In genomic region chr13:40843418-40844067, GRCm38 (mm10) we compare ENCODE assay signal across 8 mouse cellular contexts. TPM values are rescaled to one million over a fixed set of nuclear protein-coding genes. Genes with fewer than 3 reads are reported as not detected.
A peak's percentile ranks its signal among the peaks of the same experiment; 100 is the strongest.
DNase-seq lines count a peak whose midpoint lies in the region; ATAC-seq and TF ChIP-seq lines count a peak whose summit lies in the region.

No protein-coding gene starts in this region.

- no peak overlapping the region for H3K27ac ChIP-seq in liver, embryonic 12.5 days
- H3K27ac ChIP-seq in midbrain, postnatal 0 days (ENCODE audit: low read depth, low read length): no peak overlapping the region

- no peaks in the 10 kb centered on the region for H3K4me1 ChIP-seq in liver, embryonic 12.5 days
- H3K4me1 ChIP-seq in midbrain, postnatal 0 days (ENCODE audit: insufficient read depth, low read length): no peaks in the 10 kb centered on the region

- peak; percentile 96 for TF ChIP-seq CTCF in midbrain, postnatal 0 days (IDR thresholded peaks at IDR 0.05)

- DNase-seq in liver: peak; percentile 72
- peak; percentile 21 to 49 for DNase-seq in gastrocnemius, adult 8-10 months (ENCODE audit: low spot score in 2 of 2)
- DNase-seq in kidney, adult 11 months: peak; percentile 63
- DNase-seq in left cerebral cortex, postnatal 4 days: peak; percentile 71
- DNase-seq in midbrain, postnatal 0 days (ENCODE audit: low spot score): peak; percentile 87
- DNase-seq in splenic B cell, adult 2 months (ENCODE audit: low read depth, low spot score): peak; percentile 62

- H3K4me3 ChIP-seq in liver, embryonic 12.5 days: no peak overlapping the region
- H3K4me3 ChIP-seq in midbrain, postnatal 0 days (ENCODE audit: low read depth, low read length): no peak overlapping the region

- H3K4me2 ChIP-seq in liver, embryonic 12.5 days: no peak overlapping the region
- H3K4me2 ChIP-seq in midbrain, postnatal 0 days (ENCODE audit: low read depth, low read length, poor library complexity, severe bottlenecking): peak overlapping the region; percentile 24; the same call in 1 of the 2 replicates

- no peaks in the 10 kb centered on the region for H3K27me3 ChIP-seq in liver, embryonic 12.5 days (replicated peaks)
- no peaks in the 10 kb centered on the region for H3K27me3 ChIP-seq in midbrain, postnatal 0 days (ENCODE audit: insufficient read depth, low read length)
- H3K27me3 ChIP-seq in splenic B cell, adult 2 months (ENCODE audit: control insufficient read depth, insufficient read depth, low read length, poor library complexity, severe bottlenecking): no peaks in the 10 kb centered on the region

- intact Hi-C loops in left cerebral cortex, postnatal 4 days (cut with DNase I): loop anchor here (5.0 to 10.0 kb wide), 2 partner anchors 159 to 391 kb away; partner anchors contain the start of gene Pak1ip1

- no peak overlapping the region for H3K9ac ChIP-seq in liver, embryonic 12.5 days
- no peak overlapping the region for H3K9ac ChIP-seq in midbrain, postnatal 0 days (replicated peaks; ENCODE audit: low read length, poor library complexity, severe bottlenecking)

- H3K9me3 ChIP-seq in liver, embryonic 12.5 days (replicated peaks): no peaks in the 10 kb centered on the region
- H3K9me3 ChIP-seq in midbrain, postnatal 0 days (ENCODE audit: low read length): no peaks in the 10 kb centered on the region

- ATAC-seq in liver, embryonic 12.5 days: no peak
- ATAC-seq in common myeloid progenitor, adult 5-6 weeks (replicated peaks; ENCODE audit: low read depth, poor library complexity, severe bottlenecking): peak; percentile 60
- peak; percentile 82 for ATAC-seq in midbrain, postnatal 0 days (ENCODE audit: low FRiP score)

- H3K36me3 ChIP-seq in liver, embryonic 12.5 days: no peaks in the 10 kb centered on the region
- no peaks in the 10 kb centered on the region for H3K36me3 ChIP-seq in midbrain, postnatal 0 days (ENCODE audit: insufficient read depth, low read length)
- H3K36me3 ChIP-seq in splenic B cell, adult 2 months (ENCODE audit: control insufficient read depth, insufficient read depth, low read length, poor library complexity, severe bottlenecking): no peaks in the 10 kb centered on the region

- 25% methylated on average over 5 of the region's 5 CpGs for WGBS in liver, embryonic 12.5 days (ENCODE audit: insufficient replicate concordance)
- WGBS in midbrain, postnatal 0 days: 24% methylated on average over 5 of the region's 5 CpGs

RNA-seq across cellular contexts. Expression of gene Gcnt2, which starts 16.0 kb away (rescaled TPM):
- 1.5 TPM in 2 replicates for polyA plus RNA-seq in liver, embryonic 12.5 days (2016; fragmentation: Nextera tagmentation; extraction: Ambion mirVana)
- 42.3 and 55.9 TPM in 2 replicates for total RNA-seq in common myeloid progenitor, adult 5-6 weeks (2017)
- total RNA-seq in gastrocnemius, adult 8-10 months (2022): 10 to 100 TPM in 2 of 4 experiments, 1 to 10 TPM in 2; 7.2 to 13.5 (median 10.7) TPM
- total RNA-seq in left cerebral cortex, postnatal 4 days (2021): 10 to 100 TPM; 10.7 to 11.7 TPM
- 6.4 and 10.2 TPM in 2 replicates for total RNA-seq in midbrain, postnatal 0 days (2014; rRNA removed)
- polyA plus RNA-seq in midbrain, postnatal 0 days (2015; fragmentation: Nextera tagmentation; extraction: Ambion mirVana): 2.4 and 2.9 TPM in 2 replicates

Comparison
In these comparisons a context has a peak if more than half of its experiments do, and no peak if none do; other contexts are left out.
1. DNase-seq: peak in every context shown above with its lines; median percentile 87 in midbrain, postnatal 0 days; 72 in liver; 71 in left cerebral cortex, postnatal 4 days; 63 in kidney, adult 11 months; 62 in splenic B cell, adult 2 months; 35 in gastrocnemius, adult 8-10 months.